Mouse (Mus musculus) A20 (cell line): ENCODE measurements around the gene Gm3336.

Experiments
- DNase-seq: peaks from one replicate; pipeline ENCODE4 v3.0.0-alpha.2; 2011; ENCODE audit warnings: low read depth, low spot score

The Gm3336 gene

DNA sequence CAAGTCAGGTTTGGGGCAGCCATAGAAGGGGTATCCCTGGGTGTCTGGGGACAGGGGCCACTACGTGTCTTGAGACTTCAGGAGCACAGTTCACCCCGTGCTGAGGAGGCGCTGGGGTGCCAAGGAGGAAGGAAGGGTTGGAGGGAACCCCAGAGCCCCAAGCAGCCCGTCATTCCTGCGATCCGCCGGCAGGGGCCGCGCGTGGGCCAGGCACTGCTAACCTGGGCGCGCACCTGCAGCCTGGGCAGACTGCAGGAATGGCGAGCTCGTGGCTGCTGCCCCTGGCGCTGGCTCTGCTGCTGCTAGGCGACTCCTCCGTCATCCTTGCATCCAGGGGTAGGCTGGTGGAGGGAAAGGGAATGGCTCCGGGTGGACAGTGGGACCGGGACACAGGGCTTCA, at the start of gene Gm3336:
TSS of gene Gm3336 (plus strand) at position 247 of the 400 bp plus-strand sequence.
- DNase-seq, result peak; percentile 84

GRCm38 (mm10) chr8:70671615-70672324, 46.6 kb upstream of the Gm3336 start:
- no peak for DNase-seq

DNA sequence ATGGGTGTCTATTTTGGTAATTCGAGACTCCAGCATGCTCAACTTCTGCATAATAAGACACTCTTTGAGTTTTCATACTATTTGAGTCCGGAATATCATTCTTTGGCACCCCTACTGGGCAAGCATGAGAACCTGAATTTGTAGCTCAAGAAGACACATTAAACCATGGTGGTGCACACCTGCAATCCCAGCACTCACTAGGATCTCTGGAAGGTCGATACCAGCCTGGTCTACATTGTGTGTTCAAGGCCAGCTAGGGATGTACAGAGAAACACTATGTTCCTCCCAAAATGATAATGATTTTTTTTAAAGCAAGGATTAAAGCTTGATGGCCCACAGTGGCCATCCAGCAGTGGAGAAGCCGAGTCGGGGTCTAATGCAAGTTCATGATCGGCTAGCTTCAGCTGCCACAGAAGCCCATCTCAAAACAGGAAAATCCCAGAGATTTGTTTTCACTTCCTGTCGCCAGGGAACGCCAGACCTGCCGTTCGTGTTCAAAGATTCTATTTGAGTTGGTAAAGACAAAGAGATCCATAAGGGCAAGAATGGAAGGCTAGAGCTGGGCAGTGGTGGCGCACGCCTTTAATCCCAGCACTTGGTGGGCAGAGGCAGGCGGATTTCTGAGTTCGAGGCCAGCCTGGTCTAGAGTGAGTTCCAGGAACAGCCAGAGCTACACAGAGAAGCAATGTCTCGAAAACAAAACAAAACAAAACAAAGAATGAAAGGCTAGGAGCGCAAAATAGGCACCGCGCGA, 45.8 kb upstream of the Gm3336 start:
- no peak for DNase-seq

- peak; percentile 100 for DNase-seq
Measured at GRCm38 (mm10) chr8:70673079-70673856, 45.1 kb upstream of the Gm3336 start, which contains the start of gene Lsm4. Gene Lsm4 (plus strand): TSS chr8:70673248.

GRCm38 (mm10) chr8:70674109-70674508, 44.2 kb upstream of the Gm3336 start:
- DNase-seq, result no peak

GRCm38 (mm10) chr8:70674716-70675115, 43.6 kb upstream of the Gm3336 start:
- DNase-seq, result peak; percentile 51

GRCm38 (mm10) chr8:70675336-70675735, 43.0 kb upstream of the Gm3336 start:
- DNase-seq, result no peak

- peak; percentile 41 for DNase-seq
Measured at GRCm38 (mm10) chr8:70677451-70678080, 40.8 kb upstream of the Gm3336 start.

- DNase-seq, result no peak
Measured at GRCm38 (mm10) chr8:70678679-70679078, 39.7 kb upstream of the Gm3336 start.

DNA sequence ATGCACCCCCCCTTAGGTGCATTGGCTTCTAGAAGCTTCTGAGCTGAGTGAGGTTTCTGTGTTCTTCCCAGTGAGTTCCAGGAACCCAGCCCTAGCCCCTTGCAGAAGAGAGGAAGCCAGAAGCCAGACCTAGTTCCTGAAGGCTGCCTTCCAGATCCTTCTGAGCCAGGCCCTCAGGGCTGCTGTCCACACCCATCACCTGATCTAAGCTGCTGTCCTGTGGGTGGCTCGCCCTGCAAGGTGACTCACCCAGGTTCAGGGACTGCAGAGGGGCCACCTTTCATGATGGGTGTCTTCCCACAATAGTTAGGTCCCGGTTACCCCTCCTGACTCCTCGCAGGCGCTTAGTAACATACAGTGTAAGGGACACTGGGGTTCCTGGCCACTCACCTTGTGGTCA, 38.9 kb upstream of the Gm3336 start:
- DNase-seq, result no peak

- DNase-seq, result no peak
Measured at GRCm38 (mm10) chr8:70680039-70680438, 38.3 kb upstream of the Gm3336 start.

GRCm38 (mm10) chr8:70681410-70681809, 36.9 kb upstream of the Gm3336 start:
- no peak for DNase-seq

DNA sequence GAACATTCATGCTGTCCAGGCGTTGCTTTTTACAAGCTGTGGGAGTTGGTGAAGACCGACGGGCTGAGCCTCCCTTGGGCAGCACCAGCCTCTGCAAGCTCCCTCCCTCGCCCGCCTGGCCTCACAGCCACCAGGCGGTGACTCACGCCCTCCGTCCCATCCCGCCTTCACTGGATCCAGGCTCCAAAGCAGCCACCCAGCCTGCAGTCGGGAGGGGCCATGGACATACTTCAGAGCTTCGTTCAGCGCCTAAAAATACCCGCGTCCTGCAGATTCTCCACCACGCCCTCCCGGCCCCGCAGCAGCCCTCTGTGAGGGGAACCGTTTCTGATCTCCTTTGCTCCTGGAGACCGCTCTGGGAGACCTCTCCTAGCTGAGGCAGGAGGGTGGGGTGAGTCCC, 36.1 kb upstream of the Gm3336 start:
- DNase-seq, result no peak

GRCm38 (mm10) chr8:70682692-70683091, 35.7 kb upstream of the Gm3336 start:
- peak; percentile 25 for DNase-seq

DNA sequence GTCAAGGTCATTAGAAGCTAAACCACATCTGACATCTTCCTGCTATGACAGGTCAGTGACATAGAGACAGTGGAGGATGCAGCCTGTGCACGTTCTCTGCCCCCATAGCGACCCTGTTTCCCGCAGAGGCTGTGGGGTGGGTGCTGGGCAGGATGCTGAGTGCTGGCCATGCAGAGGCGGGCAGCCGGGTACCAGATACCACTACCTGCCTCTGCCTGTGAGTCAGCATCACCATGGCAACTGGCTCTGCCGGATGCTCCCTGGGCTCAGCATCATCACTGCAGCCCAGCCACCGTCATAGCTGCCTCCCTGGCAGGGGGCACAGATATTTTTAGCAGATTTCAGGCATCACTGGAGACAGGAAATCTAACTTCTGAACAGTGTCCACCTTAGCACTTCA, 34.1 kb upstream of the Gm3336 start:
- DNase-seq, result no peak

- no peak for DNase-seq
Measured at GRCm38 (mm10) chr8:70687576-70687975, 30.8 kb upstream of the Gm3336 start.

- no peak for DNase-seq
Measured at GRCm38 (mm10) chr8:70688136-70688535, 30.2 kb upstream of the Gm3336 start.

GRCm38 (mm10) chr8:70689892-70690390, 28.4 kb upstream of the Gm3336 start:
- no peak for DNase-seq

- DNase-seq, result no peak
Measured at GRCm38 (mm10) chr8:70691230-70691629, 27.1 kb upstream of the Gm3336 start.

GRCm38 (mm10) chr8:70691727-70692231, 26.6 kb upstream of the Gm3336 start:
- DNase-seq, result no peak

GRCm38 (mm10) chr8:70693636-70694035, 24.7 kb upstream of the Gm3336 start:
- DNase-seq, result peak; percentile 69
